Mouse (Mus musculus) embryonic facial prominence, embryonic 14.5 days (tissue): ENCODE measurements around the gene Sema4d. TPM values are rescaled to one million over a fixed set of nuclear protein-coding genes. Genes with fewer than 3 reads are reported as not detected.

Source experiments
- ATAC-seq: fragments of 200-750 bp; cut with Nextera tagmentation; 2 replicates; pipeline ENCODE4 v1.8.0; 2017; ENCODE audit warnings: low read depth, moderate number of reproducible peaks, moderate TSS enrichment
- DNase-seq: peaks from one replicate; pipeline ENCODE4 v3.0.0-alpha.2; 2015; ENCODE audit warnings: low spot score
- H3K27ac ChIP-seq: fragments of 300-500 bp; sonication (generic); replicated peaks from 2 replicates; pipeline ENCODE4 v1.5.1; 2014; ENCODE audit warnings: low read depth, mild to moderate bottlenecking, low read length, moderate library complexity
- H3K27me3 ChIP-seq: fragments of 300-500 bp; sonication (generic); replicated peaks from 2 replicates; pipeline ENCODE4 v1.6.1; 2014; ENCODE audit warnings: low read length; ENCODE audit not compliant: control insufficient read depth, insufficient read depth
- H3K36me3 ChIP-seq: fragments of 300-500 bp; sonication (generic); 2 replicates; pipeline ENCODE4 v1.6.1; 2014; ENCODE audit warnings: low read length, mixed read lengths; ENCODE audit not compliant: control insufficient read depth, insufficient read depth
- H3K4me1 ChIP-seq: fragments of 300-500 bp; sonication (generic); 2 replicates; pipeline ENCODE4 v1.6.1; 2014; ENCODE audit warnings: antibody characterized with exemption, low read length; ENCODE audit not compliant: control insufficient read depth, insufficient read depth
- H3K4me2 ChIP-seq: fragments of 300-500 bp; sonication (generic); 2 replicates; pipeline ENCODE4 v1.6.1; 2014; ENCODE audit warnings: low read depth, mild to moderate bottlenecking, low read length, moderate library complexity, mixed read lengths
- H3K4me3 ChIP-seq: fragments of 300-500 bp; sonication (generic); 2 replicates; pipeline ENCODE4 v1.5.1; 2014; ENCODE audit warnings: low read depth, mild to moderate bottlenecking, low read length
- H3K9ac ChIP-seq: fragments of 300-500 bp; sonication (generic); 2 replicates; pipeline ENCODE4 v1.6.1; 2014; ENCODE audit warnings: low read depth, mild to moderate bottlenecking, low read length, moderate library complexity, mixed read lengths
- H3K9me3 ChIP-seq: fragments of 300-500 bp; sonication (generic); 2 replicates; pipeline ENCODE4 v1.6.1; 2016; ENCODE audit warnings: low read length; ENCODE audit not compliant: control insufficient read depth
- WGBS: fragments of 180-500 bp; shearing (Covaris S2); extraction: QIAGEN DNeasy Blood & Tissue Kit; methylation state at CpG from one replicate; pipeline ENCODE4 v1.1.7; 2014; 5-methylcytosine and 5-hydroxymethylcytosine counted together
- polyA plus RNA-seq: library from polyadenylated mRNA; unstranded; fragments of >200 nt; fragmentation: Nextera tagmentation; extraction: Ambion mirVana; gene quantifications from 2 replicates; pipeline ENCODE4 v1.2.1, GENCODE M21; 2014

Sema4d gene
- polyA plus RNA-seq, 1 experiment from 2014 or later, result 11.7 TPM

GRCm38 (mm10) chr13:51765369-51765768 lies 28.2 kb downstream of the Sema4d start:
- no peaks in the 10 kb centered on the region for H3K9me3 ChIP-seq
- DNase-seq (no peak), ATAC-seq (no peak)
- H3K27me3 ChIP-seq, result no peaks in the 10 kb centered on the region
- no peak overlapping the region for H3K4me3 ChIP-seq
- no peaks in the 10 kb centered on the region for H3K36me3 ChIP-seq
- no peak overlapping the region for H3K27ac ChIP-seq
- H3K4me2 ChIP-seq, result no peak overlapping the region
- no peak overlapping the region for H3K9ac ChIP-seq
- H3K4me1 ChIP-seq, result peaks cover 3% of the 10 kb centered on the region; the same call in 1 of the 2 replicates
- WGBS, result 62% methylated on average over 5 of the region's 5 CpGs

GRCm38 (mm10) chr13:51763019-51763698 lies 30.4 kb downstream of the Sema4d start:
- no peaks in the 10 kb centered on the region for H3K9me3 ChIP-seq
- no peaks in the 10 kb centered on the region for H3K27me3 ChIP-seq
- H3K9ac ChIP-seq, result no peak overlapping the region
- no peak overlapping the region for H3K4me2 ChIP-seq
- H3K4me1 ChIP-seq, result peaks cover 4% of the 10 kb centered on the region; the same call in 1 of the 2 replicates
- WGBS, result 80% methylated on average over 12 of the region's 12 CpGs
- no peak overlapping the region for H3K4me3 ChIP-seq
- H3K27ac ChIP-seq, result no peak overlapping the region
- DNase-seq, result no peak
- ATAC-seq, result no peak
- H3K36me3 ChIP-seq, result no peaks in the 10 kb centered on the region

- Histone ChIP-seq H3K4me2 (no peak overlapping the region), H3K27me3 (no peaks in the 10 kb centered on the region), H3K9me3 (no peaks in the 10 kb centered on the region), H3K27ac (peak overlapping the region; percentile 44; the same call in 1 of the 2 replicates), H3K36me3 (no peaks in the 10 kb centered on the region), H3K4me1 (peaks cover 9% of the 10 kb centered on the region), H3K4me3 (no peak overlapping the region), H3K9ac (no peak overlapping the region; the same call in 1 of the 2 replicates)
- no peak for DNase-seq
- WGBS, result 54% methylated on average over 10 of the region's 10 CpGs
- peak; percentile 35; the same call in 1 of the 2 replicates for ATAC-seq
These were observed 32.2 kb downstream of the Sema4d start for GRCm38 (mm10) chr13:51761186-51761813.

GRCm38 (mm10) chr13:51759256-51759987 lies 34.1 kb downstream of the Sema4d start:
- 92% methylated on average over 6 of the region's 6 CpGs for WGBS
- DNase-seq, result no peak
- no peak overlapping the region for H3K4me3 ChIP-seq

GRCm38 (mm10) chr13:51758428-51758827 lies 35.1 kb downstream of the Sema4d start:
- peaks cover 25% of the 10 kb centered on the region for H3K4me1 ChIP-seq
- H3K27ac ChIP-seq, result no peak overlapping the region
- no peak overlapping the region for H3K4me2 ChIP-seq

More at GRCm38 (mm10) chr13:51759256-51759987, 34.1 kb downstream of the Sema4d start:
- ATAC-seq, result no peak
- H3K27ac ChIP-seq, result no peak overlapping the region
- H3K9ac ChIP-seq, result no peak overlapping the region
- H3K4me1 ChIP-seq, result peaks cover 19% of the 10 kb centered on the region
- no peaks in the 10 kb centered on the region for H3K27me3 ChIP-seq
- H3K9me3 ChIP-seq, result no peaks in the 10 kb centered on the region
- no peaks in the 10 kb centered on the region for H3K36me3 ChIP-seq
- no peak overlapping the region for H3K4me2 ChIP-seq

GRCm38 (mm10) chr13:51757099-51757498 lies 36.4 kb downstream of the Sema4d start:
- H3K36me3 ChIP-seq, result no peaks in the 10 kb centered on the region
- no peaks in the 10 kb centered on the region for H3K27me3 ChIP-seq

More at GRCm38 (mm10) chr13:51758428-51758827, 35.1 kb downstream of the Sema4d start:
- H3K4me3 ChIP-seq, result no peak overlapping the region
- no peaks in the 10 kb centered on the region for H3K27me3 ChIP-seq
- ATAC-seq (no peak), DNase-seq (no peak)
- no peak overlapping the region for H3K9ac ChIP-seq
- WGBS, result 67% methylated on average over 9 of the region's 9 CpGs
- H3K9me3 ChIP-seq, result no peaks in the 10 kb centered on the region
- H3K36me3 ChIP-seq, result no peaks in the 10 kb centered on the region

GRCm38 (mm10) chr13:51756563-51756962 lies 37.0 kb downstream of the Sema4d start:
- Histone ChIP-seq H3K4me3 (no peak overlapping the region), H3K27ac (peak overlapping the region; percentile 68), H3K4me2 (0 out of 2 replicates have a peak overlapping the region, but pooled peaks have one; percentile 20), H3K27me3 (no peaks in the 10 kb centered on the region), H3K9ac (0 out of 2 replicates have a peak overlapping the region, but pooled peaks have one; percentile 26), H3K9me3 (no peaks in the 10 kb centered on the region), H3K4me1 (peaks cover 35% of the 10 kb centered on the region), H3K36me3 (no peaks in the 10 kb centered on the region)
- no peak for DNase-seq
- ATAC-seq, result no peak
- 18% methylated on average over 3 of the region's 3 CpGs for WGBS

More at GRCm38 (mm10) chr13:51757099-51757498, 36.4 kb downstream of the Sema4d start:
- DNase-seq (no peak), ATAC-seq (no peak)
- Histone ChIP-seq H3K4me2 (no peak overlapping the region), H3K4me1 (peaks cover 35% of the 10 kb centered on the region), H3K27ac (no peak overlapping the region), H3K4me3 (no peak overlapping the region), H3K9me3 (no peaks in the 10 kb centered on the region), H3K9ac (no peak overlapping the region)
- WGBS, result 81% methylated on average over 2 of the region's 2 CpGs

- no peaks in the 10 kb centered on the region for H3K36me3 ChIP-seq
- peaks cover 35% of the 10 kb centered on the region for H3K4me1 ChIP-seq
- DNase-seq (peak; percentile 71), ATAC-seq (0 out of 2 replicates have a peak, but pooled peaks have one; percentile 12)
- no peak overlapping the region for H3K4me3 ChIP-seq
- WGBS, result 58% methylated on average over 9 of the region's 9 CpGs
- peak overlapping the region; percentile 68 for H3K27ac ChIP-seq
- 0 out of 2 replicates have a peak overlapping the region, but pooled peaks have one; percentile 20 for H3K4me2 ChIP-seq
- H3K9me3 ChIP-seq, result no peaks in the 10 kb centered on the region
- H3K27me3 ChIP-seq, result no peaks in the 10 kb centered on the region
- H3K9ac ChIP-seq, result 0 out of 2 replicates have a peak overlapping the region, but pooled peaks have one; percentile 26
These were observed 37.5 kb downstream of the Sema4d start for GRCm38 (mm10) chr13:51756019-51756418.
